Mouse (Mus musculus) myocyte (in vitro differentiated cells): Measurements from ENCODE around the gene Alox5.

ENCODE experiments used
- CEBPB ChIP-seq: IDR thresholded peaks from 2 replicates; pipeline ENCODE4 v1.6.1; 2011; ENCODE audit warnings: mild to moderate bottlenecking, moderate library complexity; ENCODE audit not compliant: poor library complexity, insufficient read depth, severe bottlenecking
- E2F4 ChIP-seq: IDR thresholded peaks from one replicate; pipeline ENCODE4 v1.6.1; 2011; ENCODE audit warnings: mild to moderate bottlenecking, control low read depth, moderate library complexity; ENCODE audit not compliant: insufficient read depth
- MAX ChIP-seq: IDR thresholded peaks from one replicate; pipeline ENCODE4 v1.6.1; 2011; ENCODE audit warnings: low read depth, mild to moderate bottlenecking, control low read depth
- MYOD1 ChIP-seq, 3 experiments: IDR thresholded peaks; one replicate each; pipeline ENCODE4 v1.6.1; 2011; ENCODE audit warnings: control low read depth in 2 of 3, low read depth in 2 of 3, mild to moderate bottlenecking in 2 of 3, moderate library complexity in 1 of 3; ENCODE audit not compliant: insufficient read length in 2 of 3, control insufficient read depth in 1 of 3
- MYOG ChIP-seq, 3 experiments: IDR thresholded peaks; one replicate each; pipeline ENCODE4 v1.6.1; 2011; ENCODE audit warnings: control low read depth in 2 of 3, low read depth in 2 of 3, mild to moderate bottlenecking in 2 of 3; ENCODE audit not compliant: insufficient read length in 2 of 3, control insufficient read depth in 1 of 3, insufficient read depth in 1 of 3
- POLR2A ChIP-seq: IDR thresholded peaks from one replicate; pipeline ENCODE4 v1.6.1; 2011; ENCODE audit warnings: low read depth, mild to moderate bottlenecking, control low read depth, moderate library complexity; ENCODE audit not compliant: insufficient read length
- POLR2AphosphoS2 ChIP-seq: IDR thresholded peaks from one replicate; pipeline ENCODE4 v1.6.1; 2011; ENCODE audit warnings: low read depth, control low read depth; ENCODE audit not compliant: insufficient read length
- REST ChIP-seq: IDR thresholded peaks from one replicate; pipeline ENCODE4 v1.6.1; 2011; ENCODE audit warnings: mild to moderate bottlenecking, control low read depth, moderate library complexity; ENCODE audit not compliant: insufficient read depth, insufficient read length
- SRF ChIP-seq: IDR thresholded peaks from one replicate; pipeline ENCODE4 v1.6.1; 2011; ENCODE audit warnings: low read depth; ENCODE audit not compliant: control insufficient read depth, insufficient read length
- TCF12 ChIP-seq: IDR thresholded peaks from one replicate; pipeline ENCODE4 v1.6.1; 2011; ENCODE audit warnings: mild to moderate bottlenecking, control low read depth; ENCODE audit not compliant: poor library complexity, insufficient read depth, severe bottlenecking
- TCF3 ChIP-seq: IDR thresholded peaks from one replicate; pipeline ENCODE4 v1.6.1; 2011; ENCODE audit warnings: low read depth, control low read depth; ENCODE audit not compliant: insufficient read length
- USF1 ChIP-seq: IDR thresholded peaks from one replicate; pipeline ENCODE4 v1.6.1; 2011; ENCODE audit warnings: low read depth, mild to moderate bottlenecking, control low read depth, moderate library complexity

GRCm38 (mm10) chr6:116440849-116441248 is 20.1 kb downstream of the Alox5 start:
- no peak for TF ChIP-seq USF1
- TF ChIP-seq POLR2A, result no peak
- no peak for TF ChIP-seq SRF
- no peak for TF ChIP-seq MYOG (IDR thresholded peaks at IDR 0.05; ENCODE audit: control insufficient read depth in 1 of 3, insufficient read depth in 1 of 3, insufficient read length in 2 of 3, low read depth in 2 of 3)
- no peak for TF ChIP-seq MAX
- TF ChIP-seq REST, result no peak
- no peak for TF ChIP-seq POLR2AphosphoS2
- TF ChIP-seq E2F4, result no peak
- TF ChIP-seq TCF12, result no peak
- TF ChIP-seq TCF3, result no peak
- no peak for TF ChIP-seq MYOD1 (IDR thresholded peaks at IDR 0.05; ENCODE audit: control insufficient read depth in 1 of 3, insufficient read length in 2 of 3, low read depth in 2 of 3)
- TF ChIP-seq CEBPB, result no peak
